Mouse (Mus musculus) C2C12 (cell line): ENCODE results near the gene Dennd5a. TPM values are rescaled to one million over a fixed set of nuclear protein-coding genes. Genes with fewer than 3 reads are reported as not detected.

Experiments used
- H3K27me3 ChIP-seq: one replicate; pipeline ENCODE4 v1.6.1; 2011; ENCODE audit not compliant: control insufficient read depth, insufficient read depth, insufficient read length
- H3K36me3 ChIP-seq: one replicate; pipeline ENCODE4 v1.6.1; 2011; ENCODE audit not compliant: control insufficient read depth, insufficient read depth
- H3K4me3 ChIP-seq: one replicate; pipeline ENCODE4 v1.5.1; 2011; ENCODE audit warnings: mild to moderate bottlenecking, control low read depth; ENCODE audit not compliant: poor library complexity, insufficient read depth, severe bottlenecking
- H3K79me2 ChIP-seq: one replicate; pipeline ENCODE4 v1.6.1; 2011; ENCODE audit not compliant: control insufficient read depth, insufficient read depth
- H3K79me3 ChIP-seq: one replicate; pipeline ENCODE4 v1.6.1; 2011; ENCODE audit warnings: low read depth, control low read depth
- H3ac ChIP-seq: one replicate; pipeline ENCODE3; 2011; ENCODE audit warnings: low read depth; ENCODE audit not compliant: control insufficient read depth, insufficient read length
- CEBPB ChIP-seq: IDR thresholded peaks from one replicate; pipeline ENCODE4 v1.6.1; 2011; ENCODE audit warnings: low read depth, mild to moderate bottlenecking, control low read depth, moderate library complexity
- CTCF ChIP-seq: IDR thresholded peaks from one replicate; pipeline ENCODE4 v1.5.1; 2011; ENCODE audit not compliant: control insufficient read depth, insufficient read depth, insufficient read length
- FOSL1 ChIP-seq: IDR thresholded peaks from one replicate; pipeline ENCODE4 v1.8.0; 2011; ENCODE audit warnings: mild to moderate bottlenecking, low read length; ENCODE audit not compliant: poor library complexity, insufficient read depth, severe bottlenecking
- MAX ChIP-seq: IDR thresholded peaks from one replicate; pipeline ENCODE4 v1.6.1; 2011; ENCODE audit warnings: mild to moderate bottlenecking, control low read depth
- MYOD1 ChIP-seq: IDR thresholded peaks from one replicate; pipeline ENCODE4 v1.6.1; 2011; ENCODE audit warnings: low read depth; ENCODE audit not compliant: control insufficient read depth, insufficient read length
- MYOG ChIP-seq: IDR thresholded peaks from one replicate; pipeline ENCODE4 v1.6.1; 2011; ENCODE audit not compliant: control insufficient read depth, insufficient read length; ENCODE audit errors: extremely low read depth
- USF1 ChIP-seq: IDR thresholded peaks from one replicate; pipeline ENCODE4 v1.6.1; 2011; ENCODE audit warnings: low read depth, mild to moderate bottlenecking, control low read depth, moderate library complexity
- polyA plus RNA-seq: library from polyadenylated mRNA; unstranded; fragments of >200 nt; fragmentation: generic; extraction: Trizol; gene quantifications from one replicate; pipeline ENCODE4 v1.2.1, GENCODE M21; 2012; ENCODE audit warnings: missing spikeins

Gene Dennd5a
- polyA plus RNA-seq, 1 experiment: 46.2 TPM

GRCm38 (mm10) chr7:109865370-109866229 is 94.7 kb downstream of the Dennd5a start, which contains the start of gene Scube2:
Gene Scube2 (minus strand): TSS chr7:109865679.
- no peaks in the 10 kb centered on the region for H3K79me3 ChIP-seq
- H3K4me3 ChIP-seq: no peak within 1 kb of the TSS
- peaks cover 29% of the 10 kb centered on the region for H3K27me3 ChIP-seq
- H3ac ChIP-seq: peak within 1 kb of the TSS; percentile 31
- H3K79me2 ChIP-seq: no peaks in the 10 kb centered on the region
- no peak for TF ChIP-seq FOSL1
- TF ChIP-seq CTCF: no peak
- no peak for TF ChIP-seq MYOG
- no peak for TF ChIP-seq CEBPB
- TF ChIP-seq MYOD1: no peak
- no peak for TF ChIP-seq MAX
- H3K36me3 ChIP-seq: no peaks in the 10 kb centered on the region

- Histone ChIP-seq H3K79me3 (no peaks in the 10 kb centered on the region), H3ac (no peak overlapping the region), H3K79me2 (no peaks in the 10 kb centered on the region), H3K36me3 (no peaks in the 10 kb centered on the region), H3K4me3 (no peak overlapping the region), H3K27me3 (peaks cover 33% of the 10 kb centered on the region)
- TF ChIP-seq MYOD1: no peak
- no peak for TF ChIP-seq FOSL1
- TF ChIP-seq USF1: no peak
- no peak for TF ChIP-seq CEBPB
- TF ChIP-seq MAX: no peak
- TF ChIP-seq MYOG: no peak
- no peak for TF ChIP-seq CTCF
Observed at GRCm38 (mm10) chr7:109863561-109863960, 96.7 kb downstream of the Dennd5a start.

DNA sequence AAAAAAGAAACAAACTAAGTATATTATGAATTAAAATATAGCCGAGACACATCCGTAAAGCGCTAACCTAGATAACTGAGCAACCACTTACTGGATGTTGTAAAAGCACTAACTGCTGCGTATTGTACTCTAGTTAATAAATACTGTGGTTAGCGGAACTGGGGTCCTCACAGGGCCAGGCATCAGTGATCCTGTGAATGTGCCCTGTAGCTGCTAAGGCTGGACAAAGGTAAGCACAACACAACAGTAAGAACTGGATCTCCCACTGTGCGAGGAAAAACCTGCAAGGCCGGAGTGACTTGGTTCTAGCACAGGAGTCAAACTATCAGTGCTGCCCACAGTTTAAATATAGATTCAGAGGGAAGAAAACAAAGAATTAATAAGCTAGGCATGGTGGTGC is 100.1 kb downstream of the Dennd5a start:
- H3K79me2 ChIP-seq: no peaks in the 10 kb centered on the region
- no peak overlapping the region for H3K4me3 ChIP-seq
- no peaks in the 10 kb centered on the region for H3K79me3 ChIP-seq
- no peak overlapping the region for H3ac ChIP-seq
- no peaks in the 10 kb centered on the region for H3K36me3 ChIP-seq
- TF ChIP-seq USF1 (no peak), MYOG (no peak), MAX (no peak), FOSL1 (no peak), CEBPB (no peak), CTCF (no peak), MYOD1 (no peak)
- peaks cover 18% of the 10 kb centered on the region for H3K27me3 ChIP-seq

GRCm38 (mm10) chr7:109859354-109859753 is 100.9 kb downstream of the Dennd5a start:
- no peaks in the 10 kb centered on the region for H3K79me3 ChIP-seq
- H3K36me3 ChIP-seq: no peaks in the 10 kb centered on the region
- H3K4me3 ChIP-seq: no peak overlapping the region
- no peaks in the 10 kb centered on the region for H3K79me2 ChIP-seq
- TF ChIP-seq MYOD1 (no peak), CEBPB (no peak), CTCF (no peak), USF1 (no peak), MYOG (no peak), MAX (no peak), FOSL1 (no peak)
- no peak overlapping the region for H3ac ChIP-seq
- H3K27me3 ChIP-seq: peaks cover 10% of the 10 kb centered on the region

GRCm38 (mm10) chr7:109852752-109853212 is 107.5 kb downstream of the Dennd5a start:
- Histone ChIP-seq H3K79me3 (no peaks in the 10 kb centered on the region), H3ac (no peak overlapping the region), H3K27me3 (peaks cover 12% of the 10 kb centered on the region), H3K79me2 (no peaks in the 10 kb centered on the region), H3K4me3 (no peak overlapping the region), H3K36me3 (no peaks in the 10 kb centered on the region)
- no peak for TF ChIP-seq MYOD1
- TF ChIP-seq FOSL1: no peak
- TF ChIP-seq MYOG: no peak
- no peak for TF ChIP-seq USF1
- TF ChIP-seq CEBPB: no peak
- no peak for TF ChIP-seq MAX
- no peak for TF ChIP-seq CTCF
